Mouse (Mus musculus) ES-CJ7 (cell line): ENCODE results near the gene Glis3.

ENCODE experiments used
- DNase-seq: peaks from one replicate; pipeline ENCODE4 v3.0.0; 2011; ENCODE audit warnings: low read depth, low spot score

Gene Glis3

DNA sequence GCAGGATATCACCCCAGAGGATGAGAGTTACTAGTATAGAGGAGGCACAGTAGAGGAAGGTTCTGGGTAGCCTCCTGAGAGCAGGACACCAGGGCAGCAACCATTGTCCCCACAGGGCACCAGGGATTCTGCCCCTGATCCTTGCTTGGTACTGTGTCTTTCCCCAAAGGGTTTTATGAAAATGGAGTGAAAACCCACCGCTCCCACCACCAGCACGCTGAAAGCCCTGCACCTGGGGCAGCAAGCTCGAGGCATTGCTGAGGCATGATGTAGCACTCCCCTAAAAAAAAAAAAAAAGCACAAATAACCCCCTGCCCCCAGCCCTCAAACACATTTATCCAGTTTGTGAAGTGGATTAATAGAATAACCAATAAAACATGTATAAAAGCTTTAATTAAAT, 421.4 kb downstream of the Glis3 start:
- DNase-seq = no peak

DNA sequence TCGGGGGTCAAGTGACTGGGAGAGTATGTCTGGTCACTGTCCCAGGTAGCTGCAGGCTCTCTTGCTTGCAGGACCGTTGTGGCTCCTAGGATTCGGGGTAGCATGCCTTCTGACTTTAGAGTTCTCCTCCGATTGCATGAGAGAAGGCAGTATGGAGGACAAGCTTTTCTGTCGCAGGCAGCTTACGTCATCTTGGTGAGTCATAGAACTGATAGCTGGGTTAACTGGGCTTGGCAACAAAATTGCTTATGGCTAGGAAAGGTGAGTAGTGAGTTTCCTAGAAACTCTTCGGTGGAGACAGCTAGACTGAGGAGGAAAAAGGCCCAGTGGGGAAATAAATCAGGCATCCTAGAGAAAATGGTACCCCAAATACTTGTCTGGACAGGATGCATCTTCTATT, 432.5 kb downstream of the Glis3 start:
- DNase-seq = no peak

GRCm38 (mm10) chr19:28246186-28246585, 433.7 kb downstream of the Glis3 start:
- DNase-seq = no peak

DNA sequence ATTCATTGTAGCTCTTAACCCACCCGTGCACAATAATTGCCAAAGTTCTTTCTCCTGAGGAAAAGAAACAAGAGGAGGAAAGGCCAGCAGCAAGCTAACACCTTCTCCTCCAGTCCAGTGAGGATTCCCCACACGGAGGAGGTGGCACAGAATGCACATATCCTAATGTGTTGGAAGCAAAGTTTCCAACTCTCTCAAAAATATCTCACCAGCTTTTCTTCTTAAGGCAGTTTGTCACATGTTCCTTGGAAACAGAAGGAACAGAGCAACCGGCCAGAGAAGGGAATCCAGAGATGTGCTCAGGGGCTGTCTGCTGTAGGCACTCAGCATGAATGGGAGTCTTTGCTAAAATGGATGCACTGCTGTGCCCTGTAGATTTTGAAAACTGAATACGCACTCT, 441.8 kb downstream of the Glis3 start:
- no peak for DNase-seq

- DNase-seq = no peak
These were observed 442.3 kb downstream of the Glis3 start for GRCm38 (mm10) chr19:28237621-28238020.

DNA sequence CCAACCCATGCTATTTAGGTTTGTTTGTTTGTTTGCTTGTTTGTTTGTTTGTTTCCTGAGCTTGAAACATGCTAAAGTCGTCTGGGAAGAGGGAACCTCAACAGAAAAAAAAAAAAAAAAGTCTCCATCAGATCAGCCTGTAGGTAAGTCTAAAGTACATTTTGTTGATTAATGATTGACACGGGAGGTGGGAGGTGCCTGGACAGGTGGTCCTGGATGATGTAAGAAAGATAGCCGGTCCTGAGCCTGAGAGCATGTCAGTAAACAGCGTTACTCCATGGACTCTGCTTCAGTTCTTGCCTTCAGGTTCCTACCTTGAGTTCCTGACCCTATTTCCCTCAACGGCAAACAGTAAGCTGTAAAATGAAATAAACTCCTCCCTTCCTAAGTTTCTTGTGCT, 444.3 kb downstream of the Glis3 start:
- DNase-seq = no peak

DNA sequence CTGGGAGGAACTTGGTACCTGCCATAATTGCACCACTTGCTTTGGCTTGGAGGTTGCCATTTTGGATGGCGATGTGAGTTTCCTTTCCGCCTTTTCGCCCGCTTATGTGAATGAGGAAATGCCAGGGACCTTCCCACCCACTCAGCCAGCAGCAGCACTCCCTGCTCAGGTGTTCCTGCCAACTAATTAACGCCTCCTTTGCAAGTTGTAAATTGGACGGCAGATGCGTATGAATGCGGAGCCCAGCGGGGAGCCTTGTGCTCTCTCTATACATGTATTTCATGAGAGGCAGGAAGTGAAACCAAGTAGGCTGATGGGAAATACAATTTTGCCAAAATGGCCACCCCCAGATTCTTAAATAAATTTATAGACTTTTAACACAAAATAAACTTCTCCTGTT, 444.8 kb downstream of the Glis3 start:
- DNase-seq = no peak

DNA sequence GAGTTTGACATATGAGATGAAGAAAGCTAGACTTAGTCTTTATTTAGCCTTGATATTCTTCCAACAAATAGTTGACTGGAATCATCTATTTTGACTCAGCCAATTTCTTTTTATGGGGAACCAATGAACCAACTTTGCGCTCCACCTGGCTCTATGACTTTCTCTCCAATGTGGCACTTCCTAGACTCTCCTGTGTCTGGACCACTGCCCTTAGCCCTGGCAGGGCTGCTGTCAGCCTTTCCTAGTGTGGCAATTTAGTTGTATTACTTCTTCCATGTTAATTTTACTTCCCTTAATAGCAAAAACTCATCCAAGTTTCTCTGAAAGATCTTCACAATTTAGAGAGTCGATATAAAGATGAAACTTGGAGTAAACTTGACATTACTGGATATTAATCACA, 445.2 kb downstream of the Glis3 start:
- no peak for DNase-seq

- DNase-seq = peak; percentile 13
These were observed 448.4 kb downstream of the Glis3 start for GRCm38 (mm10) chr19:28231511-28231910.

- no peak for DNase-seq
These were observed 452.4 kb downstream of the Glis3 start for GRCm38 (mm10) chr19:28227526-28227925.

GRCm38 (mm10) chr19:28225651-28226050, 454.2 kb downstream of the Glis3 start:
- no peak for DNase-seq

- no peak for DNase-seq
These were observed 468.2 kb downstream of the Glis3 start for GRCm38 (mm10) chr19:28211630-28212029.
